Mouse (Mus musculus): ENCODE results near the gene Baiap2l2. TPM values are rescaled to one million over a fixed set of nuclear protein-coding genes. Genes with fewer than 3 reads are reported as not detected.

The Baiap2l2 gene
- total and polyA plus RNA-seq, 3 experiments, result not detected

DNA sequence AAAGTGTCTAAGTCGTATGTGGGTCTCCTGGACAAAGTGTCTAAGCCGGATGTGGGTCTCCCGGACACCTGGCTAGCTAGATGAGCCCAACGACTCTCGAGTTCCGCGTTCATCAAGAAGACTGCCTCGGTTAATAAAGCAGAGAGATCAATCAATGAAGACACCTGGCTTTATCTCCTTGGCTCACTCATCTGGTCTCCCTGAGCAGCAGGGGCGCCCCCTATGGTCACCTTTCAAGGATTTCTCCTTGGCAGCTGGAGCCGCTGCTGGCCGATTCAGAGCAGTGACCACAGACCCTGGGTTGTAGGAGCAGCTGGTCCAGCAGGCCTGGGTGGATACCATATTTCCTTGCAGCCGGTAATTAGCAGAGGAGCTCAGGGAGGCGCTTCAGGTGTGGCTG, 23.0 kb downstream of the Baiap2l2 start:
- ATAC-seq (ENCODE audit: extremely low read depth, insufficient number of reproducible peaks, low FRiP score, poor library complexity, severe bottlenecking), result no peak
- Histone ChIP-seq H3K4me1 (ENCODE audit: insufficient read depth, low read depth, low read length) (no peaks in the 10 kb centered on the region), H3K27me3 (ENCODE audit: insufficient read depth, low read length) (peaks cover 40% of the 10 kb centered on the region), H3K4me3 (ENCODE audit: low read depth, low read length) (no peak overlapping the region), H3K9me3 (replicated peaks) (no peaks in the 10 kb centered on the region), H3K36me3 (replicated peaks) (no peaks in the 10 kb centered on the region)
- TF ChIP-seq POLR2AphosphoS5 (IDR thresholded peaks at IDR 0.05; ENCODE audit: insufficient replicate concordance, low read depth, low read length), result no peak
- TF ChIP-seq CTCF (IDR thresholded peaks at IDR 0.05; ENCODE audit: low read depth, low read length), result no peak
- no peak for TF ChIP-seq TAL1 (conservative IDR thresholded peaks at IDR 0.05; ENCODE audit: low read depth, low read length)
- DNase-seq (ENCODE audit: low spot score), result no peak

DNA sequence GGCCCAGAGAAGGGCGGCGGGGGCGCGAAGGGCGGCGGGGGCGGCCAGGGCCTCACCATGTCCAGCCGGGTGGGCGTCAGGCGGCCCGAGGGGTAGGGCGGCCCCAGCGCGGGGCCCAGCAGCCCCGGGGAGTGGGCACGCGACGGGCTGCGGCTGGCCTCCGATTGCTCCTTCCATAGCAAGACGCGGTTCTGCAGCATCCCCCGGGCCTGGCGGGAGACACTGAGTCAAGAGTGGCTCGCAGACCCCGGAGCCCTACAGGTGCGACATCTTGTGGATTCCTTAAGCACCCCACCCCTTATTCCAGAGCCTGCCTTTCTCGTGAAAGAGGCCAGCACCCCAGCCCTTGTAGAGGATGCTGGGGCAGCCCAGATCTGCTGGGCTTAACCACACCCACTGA, 23.6 kb downstream of the Baiap2l2 start:
- Histone ChIP-seq H3K27me3 (ENCODE audit: insufficient read depth, low read length) (peaks cover 33% of the 10 kb centered on the region), H3K4me1 (ENCODE audit: insufficient read depth, low read depth, low read length) (no peaks in the 10 kb centered on the region), H3K36me3 (replicated peaks) (no peaks in the 10 kb centered on the region), H3K9me3 (replicated peaks) (no peaks in the 10 kb centered on the region), H3K4me3 (ENCODE audit: low read depth, low read length) (no peak overlapping the region)
- no peak for TF ChIP-seq POLR2AphosphoS5 (IDR thresholded peaks at IDR 0.05; ENCODE audit: insufficient replicate concordance, low read depth, low read length)
- no peak for TF ChIP-seq TAL1 (conservative IDR thresholded peaks at IDR 0.05; ENCODE audit: low read depth, low read length)
- no peak for TF ChIP-seq GATA2 (IDR thresholded peaks at IDR 0.05; ENCODE audit: borderline replicate concordance, low read depth, low read length)
- no peak for TF ChIP-seq GATA1 (IDR thresholded peaks at IDR 0.05; ENCODE audit: borderline replicate concordance, low read length)
- TF ChIP-seq CTCF (IDR thresholded peaks at IDR 0.05; ENCODE audit: low read depth, low read length), result no peak
- DNase-seq (ENCODE audit: low spot score) (no peak), ATAC-seq (ENCODE audit: extremely low read depth, insufficient number of reproducible peaks, low FRiP score, poor library complexity, severe bottlenecking) (no peak)

DNA sequence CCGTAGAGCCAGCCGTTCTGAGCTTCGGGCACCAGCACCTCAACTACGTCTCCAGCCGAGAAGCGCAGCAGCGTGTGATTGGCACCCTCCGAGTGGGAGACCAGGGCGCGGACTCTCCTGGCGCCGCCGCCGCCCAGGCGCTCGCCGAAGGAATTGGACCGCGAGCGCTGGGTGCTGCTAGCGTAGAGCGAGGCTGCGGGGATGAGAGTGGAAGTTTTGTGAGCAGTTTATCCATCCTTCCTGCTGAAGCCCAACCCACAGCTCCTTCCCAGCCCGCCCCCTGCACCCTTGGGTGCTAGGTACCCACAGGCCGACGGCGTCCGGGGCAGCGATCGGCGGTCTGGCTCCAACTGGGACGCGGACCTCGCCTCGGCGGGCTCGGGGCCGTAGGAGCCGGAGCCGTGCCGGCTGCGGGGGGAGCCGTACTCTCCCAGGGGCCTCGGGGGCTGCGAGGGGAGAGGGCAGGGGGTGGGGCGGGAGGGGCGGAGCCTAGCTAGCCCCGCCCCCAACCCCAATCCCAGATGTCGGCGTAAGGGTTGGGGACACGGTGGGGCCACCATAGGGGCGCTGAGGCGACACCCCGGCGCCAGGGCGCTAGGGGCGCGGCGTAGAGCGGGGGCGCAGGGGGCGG, 24.1 kb downstream of the Baiap2l2 start:
- Histone ChIP-seq H3K4me3 (ENCODE audit: low read depth, low read length) (no peak overlapping the region), H3K9me3 (replicated peaks) (no peaks in the 10 kb centered on the region), H3K36me3 (replicated peaks) (no peaks in the 10 kb centered on the region), H3K4me1 (ENCODE audit: insufficient read depth, low read depth, low read length) (no peaks in the 10 kb centered on the region), H3K27me3 (ENCODE audit: insufficient read depth, low read length) (peaks cover 29% of the 10 kb centered on the region)
- ATAC-seq (ENCODE audit: extremely low read depth, insufficient number of reproducible peaks, low FRiP score, poor library complexity, severe bottlenecking) (no peak), DNase-seq (ENCODE audit: low spot score) (no peak)
- no peak for TF ChIP-seq CTCF (IDR thresholded peaks at IDR 0.05; ENCODE audit: low read depth, low read length)
- TF ChIP-seq TAL1 (conservative IDR thresholded peaks at IDR 0.05; ENCODE audit: low read depth, low read length), result no peak
- no peak for TF ChIP-seq GATA1 (IDR thresholded peaks at IDR 0.05; ENCODE audit: borderline replicate concordance, low read length)
- TF ChIP-seq GATA2 (IDR thresholded peaks at IDR 0.05; ENCODE audit: borderline replicate concordance, low read depth, low read length), result no peak
- no peak for TF ChIP-seq POLR2AphosphoS5 (IDR thresholded peaks at IDR 0.05; ENCODE audit: insufficient replicate concordance, low read depth, low read length)

DNA sequence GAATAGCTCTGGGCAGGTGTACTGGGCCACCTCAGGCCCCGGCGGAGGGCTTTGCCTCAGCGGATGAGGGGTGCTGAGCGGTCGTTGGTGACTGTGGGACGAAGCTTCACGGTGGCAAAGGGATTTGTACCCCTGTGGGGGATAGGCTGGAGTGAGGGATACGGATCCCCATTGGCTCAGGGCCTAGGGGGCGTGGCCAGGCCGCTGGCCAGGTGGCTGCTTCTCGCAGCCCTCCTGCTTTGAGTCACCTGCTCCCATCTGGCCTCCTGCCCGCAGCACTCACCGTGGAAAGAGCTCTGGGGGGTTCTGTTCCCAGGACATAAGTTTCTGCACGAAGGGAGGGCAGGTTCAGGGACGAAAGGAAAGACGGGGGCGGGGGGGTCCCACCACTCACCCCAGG, 26.8 kb downstream of the Baiap2l2 start:
- no peak for TF ChIP-seq GATA2 (IDR thresholded peaks at IDR 0.05; ENCODE audit: borderline replicate concordance, low read depth, low read length)
- TF ChIP-seq TAL1 (conservative IDR thresholded peaks at IDR 0.05; ENCODE audit: low read depth, low read length), result no peak
- no peak for TF ChIP-seq POLR2AphosphoS5 (IDR thresholded peaks at IDR 0.05; ENCODE audit: insufficient replicate concordance, low read depth, low read length)
- no peak for TF ChIP-seq CTCF (IDR thresholded peaks at IDR 0.05; ENCODE audit: low read depth, low read length)
- no peak for TF ChIP-seq GATA1 (IDR thresholded peaks at IDR 0.05; ENCODE audit: borderline replicate concordance, low read length)
- DNase-seq (ENCODE audit: low spot score), result no peak
- Histone ChIP-seq H3K27me3 (ENCODE audit: insufficient read depth, low read length) (peaks cover 34% of the 10 kb centered on the region), H3K9me3 (replicated peaks) (no peaks in the 10 kb centered on the region), H3K36me3 (replicated peaks) (no peaks in the 10 kb centered on the region), H3K4me1 (ENCODE audit: insufficient read depth, low read depth, low read length) (no peaks in the 10 kb centered on the region), H3K4me3 (ENCODE audit: low read depth, low read length) (no peak overlapping the region)
- no peak for ATAC-seq (ENCODE audit: extremely low read depth, insufficient number of reproducible peaks, low FRiP score, poor library complexity, severe bottlenecking)

DNA sequence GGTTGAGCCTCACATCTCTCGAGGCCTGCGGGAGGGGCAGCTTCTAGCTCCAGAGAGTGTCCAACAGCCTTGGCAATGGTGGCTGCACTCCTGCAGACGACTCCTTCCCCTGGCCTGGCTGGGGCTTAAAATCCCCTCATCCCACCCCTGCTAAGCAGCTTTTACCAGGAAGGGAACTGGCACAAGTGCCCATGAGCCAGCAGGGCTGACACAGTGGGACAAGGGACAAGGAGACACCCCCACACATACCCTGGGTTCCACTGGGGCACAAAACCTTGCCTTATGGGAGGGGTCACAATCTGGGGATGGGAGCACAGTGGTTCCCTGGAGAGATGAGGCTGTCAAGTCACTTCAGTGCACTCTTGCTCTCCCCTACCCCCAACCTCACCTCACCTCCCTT, 30.7 kb downstream of the Baiap2l2 start, which contains the start of gene Slc16a8:
TSS of gene Slc16a8 (minus strand) at position 101 of the 400 bp plus-strand sequence.
- Histone ChIP-seq H3K27me3 (ENCODE audit: insufficient read depth, low read length) (peaks cover 13% of the 10 kb centered on the region), H3K9me3 (replicated peaks) (peaks cover 3% of the 10 kb centered on the region; the same call in 1 of the 2 replicates), H3K4me1 (ENCODE audit: insufficient read depth, low read depth, low read length) (no peaks in the 10 kb centered on the region), H3K4me3 (ENCODE audit: low read depth, low read length) (no peak within 1 kb of the TSS), H3K36me3 (replicated peaks) (peaks cover 30% of the 10 kb centered on the region)
- no peak for DNase-seq (ENCODE audit: low spot score)
- ATAC-seq (ENCODE audit: extremely low read depth, insufficient number of reproducible peaks, low FRiP score, poor library complexity, severe bottlenecking), result no peak
- TF ChIP-seq GATA1 (IDR thresholded peaks at IDR 0.05; ENCODE audit: borderline replicate concordance, low read length), result no peak

DNA sequence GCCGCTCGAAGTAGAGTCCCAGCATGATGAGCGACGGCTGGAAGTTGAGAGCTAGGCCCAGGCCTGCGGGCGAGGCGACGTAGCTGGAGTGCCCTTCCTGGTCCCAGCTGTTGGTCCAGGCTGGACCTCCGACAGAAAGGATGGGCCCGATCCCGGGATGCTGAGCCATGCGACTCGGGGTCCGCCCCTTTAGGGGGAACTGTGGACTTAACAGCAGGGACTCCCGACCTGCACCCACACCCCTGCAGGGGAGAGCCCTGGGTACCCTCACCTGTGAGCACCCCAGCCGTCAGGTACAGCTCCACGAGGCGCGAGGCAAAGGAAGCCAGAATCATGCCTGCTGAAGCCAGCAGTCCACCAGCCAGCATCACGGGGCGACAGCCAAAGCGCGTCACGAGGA, 32.8 kb downstream of the Baiap2l2 start:
- Histone ChIP-seq H3K4me1 (ENCODE audit: insufficient read depth, low read depth, low read length) (no peaks in the 10 kb centered on the region), H3K9me3 (replicated peaks) (peaks cover 3% of the 10 kb centered on the region; the same call in 1 of the 2 replicates), H3K36me3 (replicated peaks) (peaks cover 50% of the 10 kb centered on the region), H3K4me3 (ENCODE audit: low read depth, low read length) (no peak overlapping the region), H3K27me3 (ENCODE audit: insufficient read depth, low read length) (peaks cover 8% of the 10 kb centered on the region)
- DNase-seq (ENCODE audit: low spot score) (no peak), ATAC-seq (ENCODE audit: extremely low read depth, insufficient number of reproducible peaks, low FRiP score, poor library complexity, severe bottlenecking) (no peak)
- TF ChIP-seq GATA1 (IDR thresholded peaks at IDR 0.05; ENCODE audit: borderline replicate concordance, low read length), result no peak
- no peak for TF ChIP-seq GATA2 (IDR thresholded peaks at IDR 0.05; ENCODE audit: borderline replicate concordance, low read depth, low read length)
- TF ChIP-seq CTCF (IDR thresholded peaks at IDR 0.05; ENCODE audit: low read depth, low read length), result no peak
- TF ChIP-seq TAL1 (conservative IDR thresholded peaks at IDR 0.05; ENCODE audit: low read depth, low read length), result no peak
- no peak for TF ChIP-seq POLR2AphosphoS5 (IDR thresholded peaks at IDR 0.05; ENCODE audit: insufficient replicate concordance, low read depth, low read length)

Data from G1E (cell line).